Mouse (Mus musculus): ENCODE data around the gene Ccng1. TPM values are rescaled to one million over a fixed set of nuclear protein-coding genes. Genes with fewer than 3 reads are reported as not detected.

Ccng1 gene
- total RNA-seq, 2 experiments from 2014 or later, result 53.9 to 91.3 TPM

GRCm38 (mm10) chr11:40732997-40733338 is 22.1 kb downstream of the Ccng1 start:
- ATAC-seq (replicated peaks; ENCODE audit: poor library complexity), result peak; percentile 18

DNA sequence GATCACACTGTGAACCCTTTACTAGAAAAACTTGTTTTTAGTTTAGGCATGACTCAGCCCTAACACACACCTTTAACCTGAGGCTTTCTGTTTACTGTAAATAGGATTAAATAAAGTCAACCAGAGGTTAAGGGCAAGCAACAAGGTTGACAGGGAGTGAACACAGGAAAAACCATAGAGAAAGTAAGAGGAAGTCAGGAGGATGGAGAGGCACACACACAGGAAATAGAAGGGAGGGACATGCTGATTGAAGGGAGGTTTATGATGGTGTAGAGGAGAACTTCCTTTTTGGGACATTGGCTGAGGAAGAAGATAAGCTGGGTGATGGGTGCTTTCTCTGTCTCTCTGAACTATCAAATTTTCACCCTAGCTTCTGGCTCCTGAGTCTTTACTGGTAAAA is 36.8 kb downstream of the Ccng1 start:
- peak; percentile 70 for ATAC-seq (replicated peaks; ENCODE audit: poor library complexity)

DNA sequence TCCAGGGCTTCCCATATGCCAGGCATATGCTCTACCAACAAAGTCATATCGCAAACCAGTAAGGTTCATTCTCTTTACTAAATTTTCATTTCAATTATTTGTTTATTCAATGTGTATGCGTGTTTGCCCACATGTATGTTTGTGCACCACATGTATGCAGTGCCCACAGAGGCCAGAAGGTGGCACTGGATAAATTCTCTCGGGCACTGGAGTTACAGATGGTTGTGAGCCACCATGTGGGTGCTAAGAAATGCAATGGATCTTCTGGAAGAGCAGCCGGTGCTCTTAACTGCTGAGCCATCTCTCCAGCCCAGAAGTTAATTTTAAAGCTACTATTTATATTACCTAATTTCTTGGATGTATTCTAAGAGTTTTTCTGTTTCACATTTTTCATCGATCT is 39.6 kb downstream of the Ccng1 start:
- ATAC-seq (replicated peaks; ENCODE audit: poor library complexity), result peak; percentile 71

- ATAC-seq (replicated peaks; ENCODE audit: poor library complexity), result 0 out of 2 replicates have a peak, but pooled peaks have one; percentile 18
These were observed 41.3 kb downstream of the Ccng1 start for GRCm38 (mm10) chr11:40713858-40714257.

DNA sequence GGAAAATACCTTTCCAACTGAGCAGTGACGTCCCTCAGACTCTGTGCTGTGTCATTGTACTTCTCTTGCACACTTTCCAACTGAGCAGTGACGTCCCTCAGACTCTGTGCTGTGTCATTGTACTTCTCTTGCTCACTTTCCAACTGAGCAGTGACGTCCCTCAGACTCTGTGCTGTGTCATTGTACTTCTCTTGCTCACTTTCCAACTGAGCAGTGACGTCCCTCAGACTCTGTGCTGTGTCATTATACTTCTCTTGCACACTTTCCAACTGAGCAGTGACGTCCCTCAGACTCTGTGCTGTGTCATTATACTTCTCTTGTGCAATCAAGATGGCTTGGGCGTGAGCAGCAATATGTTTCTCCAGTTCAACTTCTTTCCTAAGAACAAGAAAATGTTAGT is 45.2 kb downstream of the Ccng1 start:
- peak; percentile 86 for ATAC-seq (replicated peaks; ENCODE audit: poor library complexity)

Other genes with a start within 250 kb of the Ccng1 start
- 98.1 and 103 TPM in 2 replicates for gene Mat2b, start 60.1 kb downstream of the Ccng1 start, total RNA-seq (2015)
- 130 and 141 TPM in 2 replicates for gene Mat2b, start 60.1 kb downstream of the Ccng1 start, total RNA-seq (2017)
- 76.6 and 78.8 TPM in 2 replicates for gene Hmmr, start 21.9 kb downstream of the Ccng1 start, total RNA-seq (2015)
- 83.6 and 88.2 TPM in 2 replicates for gene Hmmr, start 21.9 kb downstream of the Ccng1 start, total RNA-seq (2017)
- gene Nudcd2, start 21.6 kb downstream of the Ccng1 start, total RNA-seq (2015), result 122 and 135 TPM in 2 replicates
- gene Nudcd2, start 21.6 kb downstream of the Ccng1 start, total RNA-seq (2017), result 201 and 209 TPM in 2 replicates

Measured in megakaryocyte progenitor cell, adult 5-6 weeks (primary cell).